Mouse (Mus musculus) thymus, adult 2 months (tissue): ENCODE data around the gene Scmh1. TPM values are rescaled to one million over a fixed set of nuclear protein-coding genes. Genes with fewer than 3 reads are reported as not detected.

Experiments used
- DNase-seq: peaks from one replicate; pipeline ENCODE4 v3.0.0; 2021
- H3K27ac ChIP-seq: fragments of 200-500 bp; 2 replicates; pipeline ENCODE4 v1.5.1; 2012; ENCODE audit warnings: low read length, control low read depth; ENCODE audit not compliant: control insufficient read depth, insufficient read depth
- H3K27me3 ChIP-seq: fragments of 200-500 bp; 2 replicates; pipeline ENCODE4 v1.6.1; 2012; ENCODE audit warnings: mild to moderate bottlenecking, low read length, moderate library complexity, mixed read lengths; ENCODE audit not compliant: control insufficient read depth, insufficient read depth
- H3K36me3 ChIP-seq: fragments of 200-500 bp; 2 replicates; pipeline ENCODE4 v1.6.1; 2012; ENCODE audit warnings: mild to moderate bottlenecking, low read length, moderate library complexity; ENCODE audit not compliant: control insufficient read depth, insufficient read depth
- H3K4me1 ChIP-seq: fragments of 200-500 bp; replicated peaks from 2 replicates; pipeline ENCODE4 v1.6.1; 2012; ENCODE audit warnings: low read length; ENCODE audit not compliant: control insufficient read depth, insufficient read depth
- H3K4me3 ChIP-seq: fragments of 200-500 bp; 2 replicates; pipeline ENCODE4 v1.5.1; 2012; ENCODE audit warnings: mild to moderate bottlenecking, low read length, control low read depth, moderate library complexity; ENCODE audit not compliant: control insufficient read depth, insufficient read depth
- CTCF ChIP-seq: fragments of 200-500 bp; IDR thresholded peaks from 2 replicates; pipeline ENCODE4 v1.5.1; 2012; ENCODE audit warnings: mild to moderate bottlenecking, control low read depth, low read length, moderate library complexity, borderline replicate concordance; ENCODE audit not compliant: control insufficient read depth, poor library complexity, insufficient read depth; ENCODE audit errors: extremely low read depth
- POLR2A ChIP-seq: fragments of 200-500 bp; IDR thresholded peaks from 2 replicates; pipeline ENCODE4 v1.6.1; 2012; ENCODE audit warnings: mild to moderate bottlenecking, low read length, control low read depth, moderate library complexity; ENCODE audit not compliant: control insufficient read depth, poor library complexity, insufficient read depth; ENCODE audit errors: extremely low read depth
- WGBS: fragments of 180-500 bp; shearing (Covaris S2); methylation state at CpG from one replicate; pipeline ENCODE4 v1.1.7; 2018; 5-methylcytosine and 5-hydroxymethylcytosine counted together
- polyA plus RNA-seq: library from polyadenylated mRNA; depleted of rRNA; stranded (reverse); fragments of >200 nt; gene quantifications from 2 replicates; pipeline ENCODE4 v1.2.3, GENCODE M21; 2012; rRNA removed

The Scmh1 gene
- polyA plus RNA-seq, 1 experiment: 41.7 TPM

GRCm38 (mm10) chr4:120569025-120569424, 163.9 kb downstream of the Scmh1 start:
- no peak for DNase-seq
- H3K27me3 ChIP-seq: no peaks in the 10 kb centered on the region
- H3K4me1 ChIP-seq: peaks cover 12% of the 10 kb centered on the region
- H3K36me3 ChIP-seq: 0 out of 2 replicates have a peak, but pooled peaks cover 3% of the 10 kb centered on the region
- whole genome bisulfite sequencing: 9% methylated on average over 4 of the region's 4 CpGs
- TF ChIP-seq POLR2A: no peak
- TF ChIP-seq CTCF: no peak
- peak overlapping the region; percentile 78 for H3K4me3 ChIP-seq
- no peak overlapping the region for H3K27ac ChIP-seq

- Histone ChIP-seq H3K27ac (peak within 1 kb of the TSS; percentile 9; the same call in 1 of the 2 replicates), H3K4me1 (peaks cover 12% of the 10 kb centered on the region), H3K27me3 (no peaks in the 10 kb centered on the region), H3K4me3 (peak within 1 kb of the TSS; percentile 78), H3K36me3 (no peaks in the 10 kb centered on the region)
- TF ChIP-seq POLR2A (peak; percentile 19), CTCF (no peak; the same call in 1 of the 2 replicates)
- DNase-seq: peak; percentile 93
- WGBS: under 1% methylated on average over 97 of the region's 97 CpGs
Measured at GRCm38 (mm10) chr4:120569486-120570437, 164.7 kb downstream of the Scmh1 start, which contains the start of gene Ctps. TSS of gene Ctps (minus strand) at chr4:120570276.

- no peak for DNase-seq
- peak overlapping the region; percentile 78 for H3K4me3 ChIP-seq
- peak overlapping the region; percentile 9; the same call in 1 of the 2 replicates for H3K27ac ChIP-seq
- TF ChIP-seq CTCF (no peak), POLR2A (no peak)
- H3K36me3 ChIP-seq: no peaks in the 10 kb centered on the region
- H3K27me3 ChIP-seq: no peaks in the 10 kb centered on the region
- 2% methylated on average over 27 of the region's 27 CpGs for WGBS
- H3K4me1 ChIP-seq: peaks cover 12% of the 10 kb centered on the region
Measured at GRCm38 (mm10) chr4:120570438-120571069, 165.5 kb downstream of the Scmh1 start.

GRCm38 (mm10) chr4:120571070-120571464, 166.0 kb downstream of the Scmh1 start:
- 86% methylated on average over 3 of the region's 3 CpGs for WGBS
- no peak overlapping the region for H3K27ac ChIP-seq
- no peaks in the 10 kb centered on the region for H3K36me3 ChIP-seq
- no peak overlapping the region for H3K4me3 ChIP-seq
- DNase-seq: no peak
- no peaks in the 10 kb centered on the region for H3K27me3 ChIP-seq
- H3K4me1 ChIP-seq: peaks cover 12% of the 10 kb centered on the region
- TF ChIP-seq POLR2A (no peak), CTCF (no peak)

GRCm38 (mm10) chr4:120571691-120572090, 166.6 kb downstream of the Scmh1 start:
- no peak overlapping the region for H3K4me3 ChIP-seq
- H3K4me1 ChIP-seq: peaks cover 12% of the 10 kb centered on the region
- H3K36me3 ChIP-seq: no peaks in the 10 kb centered on the region
- 88% methylated on average over 3 of the region's 3 CpGs for WGBS
- DNase-seq: no peak
- no peak overlapping the region for H3K27ac ChIP-seq
- TF ChIP-seq POLR2A (no peak), CTCF (no peak)
- no peaks in the 10 kb centered on the region for H3K27me3 ChIP-seq

Other genes with a start within 250 kb of the Scmh1 start
- gene Edn2, start 244.1 kb upstream of the Scmh1 start, polyA plus RNA-seq: 0.65 and 1.2 TPM in 2 replicates
- gene Foxo6, start 117.9 kb upstream of the Scmh1 start, polyA plus RNA-seq: 0.47 and 0.82 TPM in 2 replicates
- gene Slfnl1, start 127.0 kb downstream of the Scmh1 start, polyA plus RNA-seq: 0.24 and 0.35 TPM in 2 replicates
- gene Ctps, start 165.0 kb downstream of the Scmh1 start, polyA plus RNA-seq: 13.8 and 14.7 TPM in 2 replicates
- gene Gm8439, start 183.5 kb downstream of the Scmh1 start, polyA plus RNA-seq: not detected in 2 replicates